Mouse (Mus musculus) lung, postnatal 14 days (tissue): ENCODE measurements around the gene Rnf138rt1.
A peak's percentile ranks its signal among the peaks of the same experiment; 100 is the strongest.

Experiments
- DNase-seq: peaks from one replicate; pipeline ENCODE4 v3.0.0; 2021

Rnf138rt1 gene

DNA sequence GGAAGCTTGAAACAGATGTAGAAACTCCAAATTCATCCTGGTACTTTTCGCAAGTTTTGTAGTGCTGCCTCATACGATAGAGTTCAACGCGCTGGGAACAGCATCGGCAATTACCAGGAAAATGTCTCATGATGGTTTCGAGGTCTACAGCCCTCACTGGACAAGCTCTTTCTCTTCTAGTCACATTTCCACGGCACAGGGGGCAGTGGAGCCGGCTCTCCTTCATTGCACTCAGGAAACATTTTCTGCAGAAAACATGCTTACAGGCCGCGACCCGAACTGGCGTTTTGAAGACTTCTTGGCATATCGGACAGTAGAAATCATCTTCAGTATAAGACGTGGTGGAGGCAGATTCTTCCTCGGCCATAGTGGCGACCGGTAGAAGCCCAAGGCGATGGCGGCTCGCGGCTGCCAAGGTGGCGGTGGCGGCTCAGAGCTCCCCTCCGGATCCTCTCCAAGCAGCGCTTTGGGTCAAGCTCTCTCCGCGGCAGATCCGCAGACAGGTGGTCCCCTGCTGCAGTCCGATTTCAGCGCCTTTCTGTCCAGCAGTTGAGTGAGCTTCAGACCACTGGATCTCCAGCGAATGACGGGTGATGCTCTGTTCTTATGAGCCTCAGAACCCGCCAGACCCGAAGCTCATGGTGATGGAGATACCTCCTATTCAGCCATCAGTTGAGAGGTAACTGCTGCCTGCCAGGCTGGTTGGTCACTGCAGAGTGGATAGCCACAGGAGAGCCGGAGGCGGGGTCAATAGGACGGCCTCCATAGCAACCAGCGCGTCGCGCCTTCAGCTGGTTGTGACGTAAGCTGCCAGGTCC lies at the start of gene Rnf138rt1:
Gene Rnf138rt1, minus strand, starts transcription at position 713 of the 818 bp plus-strand sequence.
- DNase-seq: peak; percentile 1

DNA sequence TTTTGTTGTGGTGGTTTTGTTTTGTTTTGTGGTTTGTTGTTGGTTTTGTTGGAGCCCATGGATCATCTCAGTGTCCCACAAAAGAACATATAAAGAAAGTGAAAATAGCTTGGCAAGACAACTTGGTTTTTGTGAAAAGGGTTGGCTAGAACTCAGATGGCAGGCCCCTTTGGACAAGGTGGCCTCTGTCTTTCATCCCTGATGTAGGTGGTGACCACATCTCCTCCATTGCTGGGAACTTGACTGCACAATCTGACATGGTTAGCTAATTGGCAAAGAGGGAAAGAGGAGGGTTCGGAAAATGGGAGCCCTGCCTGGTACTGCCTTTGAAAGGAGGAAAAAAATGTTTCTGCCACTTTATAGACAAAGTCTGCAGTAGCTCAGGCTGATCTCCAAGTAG lies 46.1 kb upstream of the Rnf138rt1 start:
- no peak for DNase-seq

DNA sequence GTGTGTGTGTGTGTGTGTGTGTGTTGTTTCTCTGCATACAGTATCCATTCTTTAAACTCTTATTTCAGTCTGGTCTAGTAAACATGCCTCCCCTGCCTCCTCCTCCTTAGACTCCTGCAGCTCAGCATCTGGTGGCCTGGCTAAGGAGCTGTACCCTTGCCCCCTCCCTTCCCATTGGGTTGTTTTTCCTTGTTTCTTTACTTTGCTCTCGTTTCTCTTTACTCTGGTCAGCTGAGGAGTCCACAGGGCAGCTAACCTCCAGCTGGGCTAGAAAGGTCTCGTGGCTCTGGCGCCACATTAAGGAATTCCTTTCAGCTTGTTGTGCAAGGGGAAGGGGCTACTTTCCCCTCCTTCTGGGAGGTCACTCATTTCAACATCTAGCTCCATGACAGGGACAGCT lies 5.2 kb upstream of the Rnf138rt1 start:
- DNase-seq: no peak

DNA sequence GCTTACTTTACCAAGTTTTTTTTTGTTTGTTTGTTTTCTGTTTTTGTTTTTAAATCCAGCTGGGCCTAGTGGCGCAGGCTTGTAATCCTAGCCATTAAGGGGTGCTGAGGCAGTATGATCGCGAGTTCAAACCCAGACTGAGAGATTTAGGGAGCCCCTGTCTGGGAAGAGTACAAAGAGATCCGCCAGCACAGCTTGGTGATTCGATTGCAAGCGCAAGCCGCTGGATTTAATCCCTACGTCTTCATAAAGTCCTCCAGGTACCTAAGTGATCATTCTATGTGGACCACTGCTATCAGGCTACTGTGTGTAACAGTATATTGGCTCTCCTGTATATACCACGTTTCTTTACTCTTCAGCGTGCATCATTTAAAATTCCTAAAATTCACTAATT lies 303 bp upstream of the Rnf138rt1 start:
- no peak for DNase-seq

DNA sequence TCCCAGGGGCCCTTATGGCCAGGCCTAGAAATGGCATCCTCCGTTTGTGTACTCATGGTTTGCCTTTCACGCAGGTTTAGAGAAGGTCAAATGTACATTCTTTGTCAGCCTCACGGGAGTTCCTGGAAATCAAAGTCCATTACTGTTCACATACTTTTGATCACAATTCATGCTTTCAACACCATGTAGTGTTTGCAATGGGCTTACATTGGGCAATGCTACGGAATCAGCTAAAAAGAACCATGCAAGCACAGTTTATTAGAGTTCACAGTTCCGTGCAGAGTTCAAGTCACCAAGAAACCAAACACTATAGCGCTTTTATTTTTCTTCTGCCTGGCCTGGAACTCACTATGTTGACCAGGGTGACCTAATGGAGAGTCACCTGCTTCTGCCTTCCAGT lies 15.1 kb downstream of the Rnf138rt1 start:
- no peak for DNase-seq

DNA sequence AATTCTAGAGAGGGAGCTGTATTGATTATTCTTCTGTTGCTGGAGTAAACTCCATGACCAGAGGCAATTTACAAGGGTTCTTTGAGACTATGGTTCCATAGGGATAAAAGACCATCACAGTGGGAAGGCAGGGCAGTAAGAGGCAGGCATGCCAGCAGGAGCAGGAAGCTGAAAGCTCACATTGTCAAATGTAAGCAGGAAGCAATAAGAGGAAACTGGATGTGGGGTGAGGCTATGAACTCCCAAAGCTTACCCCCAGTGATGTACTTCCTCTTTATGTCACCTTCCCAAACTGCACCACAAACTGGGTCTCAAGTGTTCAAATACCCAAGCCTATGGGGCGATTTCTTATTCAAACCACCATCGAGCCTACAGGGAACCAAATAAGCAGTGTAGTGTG lies 17.2 kb downstream of the Rnf138rt1 start:
- no peak for DNase-seq

DNA sequence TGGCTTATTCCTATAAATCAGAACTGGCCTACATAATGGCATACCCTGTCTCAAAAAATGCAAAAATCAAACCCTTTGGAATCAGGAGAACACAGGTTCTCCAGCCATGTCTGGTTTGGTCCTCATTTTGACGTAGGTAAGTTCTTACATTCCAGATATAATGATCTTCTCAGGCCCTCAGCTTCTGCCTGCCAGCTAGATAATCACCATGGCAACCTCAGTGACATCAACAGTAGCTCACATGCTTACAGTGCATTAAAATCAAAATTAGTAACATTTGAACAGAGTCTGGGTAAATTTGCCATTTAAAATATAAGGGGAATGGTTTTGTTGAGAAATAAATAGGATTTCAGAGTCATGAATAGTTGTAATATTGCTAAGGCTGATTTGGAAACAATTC lies 22.2 kb downstream of the Rnf138rt1 start:
- no peak for DNase-seq

DNA sequence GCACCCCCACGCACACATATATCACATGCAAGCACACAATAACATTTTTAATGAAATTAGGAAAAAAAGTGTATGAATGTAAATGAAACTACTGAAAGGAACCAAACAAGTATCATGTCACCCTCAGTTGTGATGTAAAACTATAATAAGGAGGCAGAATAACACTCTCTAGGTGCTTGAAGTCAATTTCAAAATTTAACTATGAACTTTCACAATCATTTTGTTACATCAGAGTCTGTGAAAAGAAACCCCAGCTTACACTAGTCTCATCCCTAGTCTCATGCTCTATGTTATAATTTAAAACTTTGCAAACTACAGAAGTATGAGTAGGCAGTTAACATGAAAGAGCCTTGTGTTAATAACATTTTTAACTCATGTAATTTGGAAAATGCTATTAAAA lies 27.0 kb downstream of the Rnf138rt1 start:
- DNase-seq: no peak

DNA sequence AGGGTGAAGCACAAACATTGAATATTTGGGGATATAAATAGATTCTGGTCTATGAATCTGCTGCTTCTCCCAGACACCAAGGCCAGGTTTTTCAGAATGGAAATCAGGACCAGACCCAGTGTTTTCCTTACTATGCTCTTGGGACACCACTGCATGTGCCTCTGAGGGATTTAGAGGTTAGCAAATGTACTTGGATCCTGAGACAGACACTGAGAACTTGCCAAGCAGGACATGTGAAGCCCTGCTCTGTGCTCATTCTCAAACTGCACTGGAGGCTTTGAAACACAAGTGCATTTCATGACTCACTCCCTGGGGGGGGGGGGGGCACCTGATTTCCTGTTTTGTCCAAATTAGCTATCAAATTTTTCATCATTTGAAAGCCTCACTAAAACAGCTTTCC lies 37.5 kb downstream of the Rnf138rt1 start:
- no peak for DNase-seq

DNA sequence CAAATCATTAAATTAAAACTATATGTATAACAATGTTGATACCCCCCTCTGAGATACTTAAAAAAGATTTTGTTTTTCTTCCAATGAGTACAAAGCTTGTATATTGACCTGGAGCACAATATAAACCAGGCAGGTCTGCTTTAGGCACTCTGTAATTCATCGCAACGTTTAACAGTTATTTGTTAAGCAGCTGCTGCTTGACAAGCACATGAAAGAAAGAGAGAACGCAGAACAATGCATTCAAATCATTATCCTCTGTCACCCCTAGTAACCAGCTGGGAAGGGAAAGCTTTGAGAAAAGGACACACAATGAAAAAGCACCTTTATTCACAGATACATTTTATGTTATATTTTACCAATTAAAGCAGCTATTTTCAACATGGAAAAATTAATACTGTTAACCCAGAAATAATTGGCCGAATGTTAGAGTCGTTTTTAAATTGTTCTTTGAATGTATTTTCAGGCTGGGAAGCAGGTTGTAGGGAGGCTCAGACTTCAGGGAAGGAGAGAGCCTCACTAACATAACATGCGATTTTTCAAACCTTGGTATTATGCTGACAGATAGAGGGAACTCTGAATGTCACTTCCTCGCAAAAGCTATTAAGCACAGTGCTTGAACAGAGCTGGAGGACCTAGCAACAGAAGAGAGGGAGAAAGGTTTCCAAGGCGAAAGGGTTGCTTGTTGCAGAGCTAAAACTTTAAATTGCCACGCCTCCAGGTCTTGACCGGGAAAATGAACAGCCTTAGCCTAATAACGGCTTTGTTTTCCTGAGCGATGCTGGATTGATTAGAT lies 38.1 kb downstream of the Rnf138rt1 start:
- no peak for DNase-seq

DNA sequence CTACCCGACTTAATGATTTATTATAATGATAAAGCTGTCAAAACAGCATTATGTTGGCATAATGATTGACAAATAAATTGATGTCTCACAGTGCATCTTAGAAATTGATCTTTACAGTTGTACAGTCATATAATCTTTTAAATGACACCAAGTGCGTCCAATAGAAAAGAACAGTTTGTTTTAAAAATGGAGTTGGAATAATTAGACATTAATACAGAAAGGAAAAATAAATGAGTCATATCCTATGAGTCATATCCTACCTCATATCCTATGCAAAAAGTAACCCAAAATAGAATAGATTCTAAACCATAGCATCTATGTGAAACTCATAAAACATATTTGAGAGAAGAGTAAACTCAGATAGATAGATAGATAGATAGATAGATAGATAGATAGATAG lies 40.5 kb downstream of the Rnf138rt1 start:
- no peak for DNase-seq
